In genomic region chr19:42237602-42238340, GRCm38 (mm10) we compare ENCODE assay signal across 8 mouse cellular contexts. TPM values are rescaled to one million over a fixed set of nuclear protein-coding genes. Genes with fewer than 3 reads are reported as not detected.
A peak's percentile ranks its signal among the peaks of the same experiment; 100 is the strongest.
DNase-seq lines count a peak whose midpoint lies in the region; ATAC-seq and TF ChIP-seq lines count a peak whose summit lies in the region.

No protein-coding gene starts in this region.

- H3K4me1 ChIP-seq in cerebellum, adult 2 months (ENCODE audit: control insufficient read depth, insufficient read depth, low read length) = peaks cover 15% of the 10 kb centered on the region
- H3K4me1 ChIP-seq in forebrain, embryonic 16.5 days (replicated peaks; ENCODE audit: control insufficient read depth, insufficient read depth, low read length) = peaks cover 9% of the 10 kb centered on the region
- H3K4me1 ChIP-seq in heart, postnatal 0 days (ENCODE audit: control insufficient read depth, insufficient read depth) = peaks cover 19% of the 10 kb centered on the region; the same call in 1 of the 2 replicates
- peaks cover 10% of the 10 kb centered on the region; the same call in 1 of the 2 replicates for H3K4me1 ChIP-seq in neural tube, embryonic 12.5 days
- H3K4me1 ChIP-seq in liver, embryonic 12.5 days = no peaks in the 10 kb centered on the region

- H3K27ac ChIP-seq in cerebellum, adult 2 months (ENCODE audit: insufficient read depth, low read length) = no peak overlapping the region
- no peak overlapping the region for H3K27ac ChIP-seq in forebrain, embryonic 16.5 days (ENCODE audit: low read length)
- peak overlapping the region; percentile 95 for H3K27ac ChIP-seq in heart, postnatal 0 days (ENCODE audit: low read depth)
- no peak overlapping the region for H3K27ac ChIP-seq in neural tube, embryonic 12.5 days
- no peak overlapping the region for H3K27ac ChIP-seq in liver, embryonic 12.5 days

- no peak for TF ChIP-seq POLR2A in cerebellum, adult 2 months (IDR thresholded peaks at IDR 0.05; ENCODE audit: borderline replicate concordance, insufficient read depth, low read length)

- DNase-seq in cerebellum, adult 2 months = peak; percentile 36 to 38
- DNase-seq in cerebellum, adult 11-12 months = no peak
- DNase-seq in heart, postnatal 0 days (ENCODE audit: low spot score) = peak; percentile 58
- no peak for DNase-seq in ovary, postnatal 36 days (ENCODE audit: low spot score)
- DNase-seq in Muller cell, postnatal 12 days (ENCODE audit: inconsistent ontology term) = no peak

- WGBS in cerebellum, adult 2 months = 12% methylated on average over 4 of the region's 4 CpGs
- WGBS in forebrain, embryonic 16.5 days = 12% methylated on average over 4 of the region's 4 CpGs
- WGBS in heart, postnatal 0 days = 12% methylated on average over 4 of the region's 4 CpGs
- 10% methylated on average over 4 of the region's 4 CpGs for WGBS in neural tube, embryonic 12.5 days
- WGBS in liver, embryonic 12.5 days (ENCODE audit: insufficient replicate concordance) = 19% methylated on average over 4 of the region's 4 CpGs

- no peak overlapping the region for H3K4me3 ChIP-seq in cerebellum, adult 2 months (replicated peaks; ENCODE audit: insufficient read depth, low read depth, low read length)
- H3K4me3 ChIP-seq in forebrain, embryonic 16.5 days (replicated peaks; ENCODE audit: low read length) = no peak overlapping the region
- no peak overlapping the region for H3K4me3 ChIP-seq in heart, postnatal 0 days (ENCODE audit: low read depth, low read length)
- H3K4me3 ChIP-seq in neural tube, embryonic 12.5 days = no peak overlapping the region
- no peak overlapping the region for H3K4me3 ChIP-seq in liver, embryonic 12.5 days

- H3K27me3 ChIP-seq in cerebellum, adult 2 months (ENCODE audit: control insufficient read depth, insufficient read depth, low read length) = no peaks in the 10 kb centered on the region
- H3K27me3 ChIP-seq in forebrain, embryonic 16.5 days (replicated peaks; ENCODE audit: control insufficient read depth, insufficient read depth, low read length) = no peaks in the 10 kb centered on the region
- H3K27me3 ChIP-seq in heart, postnatal 0 days (ENCODE audit: control insufficient read depth, insufficient read depth, low read length) = no peaks in the 10 kb centered on the region
- no peaks in the 10 kb centered on the region for H3K27me3 ChIP-seq in neural tube, embryonic 12.5 days (replicated peaks)
- H3K27me3 ChIP-seq in liver, embryonic 12.5 days (replicated peaks) = peaks cover 21% of the 10 kb centered on the region; the same call in 1 of the 2 replicates

- peak; percentile 54; the same call in 1 of the 2 replicates for ATAC-seq in forebrain, embryonic 16.5 days
- peak; percentile 82 for ATAC-seq in heart, postnatal 0 days (ENCODE audit: insufficient read depth, low read depth)
- ATAC-seq in neural tube, embryonic 12.5 days (ENCODE audit: low FRiP score, low read depth) = peak; percentile 70
- ATAC-seq in liver, embryonic 12.5 days = no peak

- H3K36me3 ChIP-seq in forebrain, embryonic 16.5 days (ENCODE audit: control insufficient read depth, insufficient read depth) = no peaks in the 10 kb centered on the region
- no peaks in the 10 kb centered on the region for H3K36me3 ChIP-seq in heart, postnatal 0 days (replicated peaks; ENCODE audit: control insufficient read depth, insufficient read depth, low read length)
- no peaks in the 10 kb centered on the region for H3K36me3 ChIP-seq in neural tube, embryonic 12.5 days
- H3K36me3 ChIP-seq in liver, embryonic 12.5 days = no peaks in the 10 kb centered on the region

- no peak overlapping the region for H3K4me2 ChIP-seq in forebrain, embryonic 16.5 days (ENCODE audit: low read length)
- H3K4me2 ChIP-seq in heart, postnatal 0 days (ENCODE audit: low read depth, low read length) = peak overlapping the region; percentile 49
- H3K4me2 ChIP-seq in neural tube, embryonic 12.5 days (replicated peaks) = no peak overlapping the region
- H3K4me2 ChIP-seq in liver, embryonic 12.5 days = no peak overlapping the region

- H3K9me3 ChIP-seq in forebrain, embryonic 16.5 days (ENCODE audit: control insufficient read depth, low read length) = no peaks in the 10 kb centered on the region
- H3K9me3 ChIP-seq in heart, postnatal 0 days (replicated peaks; ENCODE audit: control insufficient read depth, low read length) = no peaks in the 10 kb centered on the region
- no peaks in the 10 kb centered on the region for H3K9me3 ChIP-seq in neural tube, embryonic 12.5 days
- no peaks in the 10 kb centered on the region for H3K9me3 ChIP-seq in liver, embryonic 12.5 days (replicated peaks)

- no peak for TF ChIP-seq CTCF in cerebellum, adult 2 months (IDR thresholded peaks at IDR 0.05; ENCODE audit: borderline replicate concordance, insufficient read depth, low read depth, low read length)
- no peak; the same call in 1 of the 2 replicates for TF ChIP-seq CTCF in heart, postnatal 0 days (IDR thresholded peaks at IDR 0.05; ENCODE audit: low read depth)

- no peak overlapping the region for H3K9ac ChIP-seq in forebrain, embryonic 16.5 days (replicated peaks; ENCODE audit: low read depth, low read length)
- H3K9ac ChIP-seq in heart, postnatal 0 days (replicated peaks; ENCODE audit: low read depth, low read length) = 0 out of 2 replicates have a peak overlapping the region, but pooled peaks have one; percentile 33
- no peak overlapping the region for H3K9ac ChIP-seq in neural tube, embryonic 12.5 days
- H3K9ac ChIP-seq in liver, embryonic 12.5 days = no peak overlapping the region

- no peak for TF ChIP-seq EP300 in heart, postnatal 0 days (IDR thresholded peaks at IDR 0.05; ENCODE audit: low read depth)

RNA-seq across cellular contexts. Expression of gene Golga7b, which starts 9.6 kb away (rescaled TPM):
- 90.4 and 98.9 TPM in 2 replicates for polyA plus RNA-seq in cerebellum, adult 2 months (2012; rRNA removed)
- 29.5 and 41.0 TPM in 2 replicates for polyA plus RNA-seq in forebrain, embryonic 16.5 days (2015; fragmentation: Nextera tagmentation; extraction: Ambion mirVana)
- total RNA-seq in heart, postnatal 0 days (2014; rRNA removed; ENCODE audit: low replicate concordance) = not detected in 2 replicates
- 0.23 and 0.30 TPM in 2 replicates for polyA plus RNA-seq in heart, postnatal 0 days (2015; fragmentation: Nextera tagmentation; extraction: Ambion mirVana)
- polyA plus RNA-seq in neural tube, embryonic 12.5 days (2016; fragmentation: Nextera tagmentation; extraction: Ambion mirVana) = 19.8 and 22.9 TPM in 2 replicates
- polyA plus RNA-seq in liver, embryonic 12.5 days (2016; fragmentation: Nextera tagmentation; extraction: Ambion mirVana) = 0.04 TPM in 1 of 2 replicates, not detected in the other

RNA-seq across cellular contexts. Expression of gene Sfrp5, which starts 35.7 kb away (rescaled TPM):
- 12.7 and 15.3 TPM in 2 replicates for polyA plus RNA-seq in cerebellum, adult 2 months (2012; rRNA removed)
- 1.2 and 1.5 TPM in 2 replicates for polyA plus RNA-seq in forebrain, embryonic 16.5 days (2015; fragmentation: Nextera tagmentation; extraction: Ambion mirVana)
- 2.3 and 4.9 TPM in 2 replicates for total RNA-seq in heart, postnatal 0 days (2014; rRNA removed; ENCODE audit: low replicate concordance)
- polyA plus RNA-seq in heart, postnatal 0 days (2015; fragmentation: Nextera tagmentation; extraction: Ambion mirVana) = 1.7 and 1.8 TPM in 2 replicates
- polyA plus RNA-seq in neural tube, embryonic 12.5 days (2016; fragmentation: Nextera tagmentation; extraction: Ambion mirVana) = 8.1 and 12.8 TPM in 2 replicates
- 1.6 and 2.2 TPM in 2 replicates for polyA plus RNA-seq in liver, embryonic 12.5 days (2016; fragmentation: Nextera tagmentation; extraction: Ambion mirVana)

Comparison
In these comparisons a context has a peak if more than half of its experiments do, and no peak if none do; other contexts are left out.
1. DNase-seq: peak in cerebellum, adult 2 months (2 of 2) and heart, postnatal 0 days (single experiment); none in cerebellum, adult 11-12 months (single experiment), ovary, postnatal 36 days (single experiment) and Muller cell, postnatal 12 days (single experiment).
2. RNA of gene Golga7b, which starts 9.6 kb away (polyA plus RNA-seq): 90.4 to 98.9 TPM in cerebellum, adult 2 months, 29.5 to 41.0 TPM in forebrain, embryonic 16.5 days and 19.8 to 22.9 TPM in neural tube, embryonic 12.5 days; 0.23 to 0.30 TPM in heart, postnatal 0 days and 0.04 TPM in liver, embryonic 12.5 days; every median in the first group is over 10 times any median in the second.